Mouse (Mus musculus): ENCODE results near the gene Cactin. TPM values are rescaled to one million over a fixed set of nuclear protein-coding genes. Genes with fewer than 3 reads are reported as not detected.

The Cactin gene
- polyA plus RNA-seq, 1 experiment: 29.2 TPM

GRCm38 (mm10) chr10:81309571-81309970, 11.3 kb upstream of the Cactin start:
- Histone ChIP-seq H3K4me3 (ENCODE audit: low read depth, low read length) (no peak overlapping the region), H3K36me3 (ENCODE audit: control insufficient read depth, insufficient read depth, low read length) (peaks cover 54% of the 10 kb centered on the region), H3K27me3 (ENCODE audit: control insufficient read depth, insufficient read depth, low read length) (no peaks in the 10 kb centered on the region), H3K4me1 (ENCODE audit: control insufficient read depth, insufficient read depth, insufficient read length, low read length) (no peaks in the 10 kb centered on the region; the same call in 1 of the 2 replicates), H3K27ac (ENCODE audit: insufficient read depth, low read depth, low read length) (no peak overlapping the region)
- TF ChIP-seq CTCF (IDR thresholded peaks at IDR 0.05; ENCODE audit: extremely low read depth, insufficient read length, insufficient replicate concordance, low read depth, low read length) (no peak), POLR2A (IDR thresholded peaks at IDR 0.05; ENCODE audit: low read depth, low read length) (no peak)
- 78% methylated on average over 5 of the region's 5 CpGs for WGBS

DNA sequence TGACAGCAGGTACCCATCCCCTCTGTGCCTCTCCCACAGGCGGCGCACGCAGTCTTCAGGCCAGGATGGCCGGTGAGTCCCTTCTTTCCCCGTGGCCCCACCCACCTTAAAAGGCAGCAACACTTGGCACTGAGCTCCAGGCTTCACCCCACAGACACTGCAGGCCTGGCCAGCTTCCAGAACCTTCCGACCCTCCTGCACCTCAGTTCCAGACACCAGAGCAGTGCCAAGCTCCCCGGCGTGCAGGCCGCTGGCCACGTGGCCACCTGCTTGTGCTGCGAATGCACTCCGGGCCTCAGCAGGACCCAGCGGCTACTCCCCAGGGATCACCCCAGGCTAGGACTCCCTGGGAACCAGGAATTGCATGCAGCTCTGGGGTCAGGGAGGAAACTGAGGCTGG, 7.3 kb upstream of the Cactin start:
- Histone ChIP-seq H3K4me3 (ENCODE audit: low read depth, low read length) (no peak overlapping the region), H3K36me3 (ENCODE audit: control insufficient read depth, insufficient read depth, low read length) (peaks cover 32% of the 10 kb centered on the region), H3K4me1 (ENCODE audit: control insufficient read depth, insufficient read depth, insufficient read length, low read length) (peaks cover 16% of the 10 kb centered on the region), H3K27me3 (ENCODE audit: control insufficient read depth, insufficient read depth, low read length) (no peaks in the 10 kb centered on the region), H3K27ac (ENCODE audit: insufficient read depth, low read depth, low read length) (no peak overlapping the region)
- 90% methylated on average over 13 of the region's 13 CpGs for whole genome bisulfite sequencing
- TF ChIP-seq POLR2A (IDR thresholded peaks at IDR 0.05; ENCODE audit: low read depth, low read length) (no peak), CTCF (IDR thresholded peaks at IDR 0.05; ENCODE audit: extremely low read depth, insufficient read length, insufficient replicate concordance, low read depth, low read length) (no peak)

- WGBS: 68% methylated on average over 7 of the region's 7 CpGs
- Histone ChIP-seq H3K36me3 (ENCODE audit: control insufficient read depth, insufficient read depth, low read length) (peaks cover 27% of the 10 kb centered on the region), H3K4me1 (ENCODE audit: control insufficient read depth, insufficient read depth, insufficient read length, low read length) (peaks cover 22% of the 10 kb centered on the region), H3K27ac (ENCODE audit: insufficient read depth, low read depth, low read length) (no peak overlapping the region), H3K4me3 (ENCODE audit: low read depth, low read length) (no peak overlapping the region), H3K27me3 (ENCODE audit: control insufficient read depth, insufficient read depth, low read length) (no peaks in the 10 kb centered on the region)
- no peak for TF ChIP-seq CTCF (IDR thresholded peaks at IDR 0.05; ENCODE audit: extremely low read depth, insufficient read length, insufficient replicate concordance, low read depth, low read length)
- no peak for TF ChIP-seq POLR2A (IDR thresholded peaks at IDR 0.05; ENCODE audit: low read depth, low read length)
Observed at GRCm38 (mm10) chr10:81314201-81314600, 6.7 kb upstream of the Cactin start.

DNA sequence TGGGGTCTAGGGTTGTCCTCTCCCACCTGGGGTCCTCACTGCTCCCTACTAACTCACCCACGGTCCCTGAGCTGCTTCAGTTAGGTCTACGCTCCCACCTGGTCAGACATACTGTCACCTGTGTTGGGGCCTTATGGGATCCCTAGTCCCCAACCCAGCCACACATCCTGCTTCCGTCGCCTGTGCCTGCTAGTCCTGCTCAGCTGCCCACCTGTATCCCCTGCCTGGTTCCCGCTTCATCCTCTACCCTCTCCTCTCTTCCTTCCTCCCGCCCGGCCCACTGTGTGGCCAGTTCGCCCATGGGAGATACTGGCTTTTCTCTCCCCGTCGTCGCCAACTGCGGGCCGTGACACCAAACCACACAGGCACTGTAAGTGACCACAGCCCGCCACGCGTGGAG, 5.3 kb upstream of the Cactin start:
- Histone ChIP-seq H3K4me1 (ENCODE audit: control insufficient read depth, insufficient read depth, insufficient read length, low read length) (peaks cover 30% of the 10 kb centered on the region), H3K27me3 (ENCODE audit: control insufficient read depth, insufficient read depth, low read length) (no peaks in the 10 kb centered on the region), H3K27ac (ENCODE audit: insufficient read depth, low read depth, low read length) (no peak overlapping the region), H3K36me3 (ENCODE audit: control insufficient read depth, insufficient read depth, low read length) (peaks cover 20% of the 10 kb centered on the region), H3K4me3 (ENCODE audit: low read depth, low read length) (no peak overlapping the region)
- TF ChIP-seq CTCF (IDR thresholded peaks at IDR 0.05; ENCODE audit: extremely low read depth, insufficient read length, insufficient replicate concordance, low read depth, low read length) (no peak), POLR2A (IDR thresholded peaks at IDR 0.05; ENCODE audit: low read depth, low read length) (no peak)
- WGBS: 88% methylated on average over 16 of the region's 16 CpGs

DNA sequence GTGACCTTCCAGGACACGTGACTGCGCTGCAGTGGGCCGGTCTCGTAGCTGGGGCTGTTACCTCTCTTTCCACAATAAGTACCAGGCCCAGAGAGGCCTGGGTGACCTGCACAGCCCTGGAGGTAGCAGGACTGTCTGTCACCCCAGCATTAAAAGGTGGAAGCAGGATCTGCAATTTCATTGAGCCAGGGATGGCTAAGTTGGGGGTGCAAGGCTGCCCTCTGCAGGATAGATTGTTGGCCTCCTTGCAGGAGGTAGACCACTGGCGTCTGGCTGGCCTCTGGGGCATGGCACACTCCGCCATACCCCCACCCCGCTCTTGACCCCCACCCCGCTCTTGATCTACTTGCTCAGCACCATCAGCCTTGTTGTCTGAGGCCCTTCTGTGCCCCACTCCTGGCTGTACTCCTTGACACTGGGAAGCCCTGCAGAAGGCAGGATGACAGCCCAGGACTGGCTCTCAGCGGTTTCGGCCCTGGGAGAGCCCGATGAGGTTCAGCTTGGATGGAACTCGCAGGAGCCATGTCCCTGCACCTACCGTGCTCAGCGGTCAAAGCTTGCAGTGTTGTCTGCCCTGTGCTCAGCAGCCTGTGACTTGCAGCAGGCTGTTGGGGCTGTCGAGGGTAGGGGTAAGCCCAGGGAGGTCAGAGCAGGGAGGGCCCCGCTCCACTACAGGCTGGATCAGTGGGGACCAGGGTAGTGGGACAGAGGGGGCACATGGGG, 4.4 kb upstream of the Cactin start:
- Histone ChIP-seq H3K4me1 (ENCODE audit: control insufficient read depth, insufficient read depth, insufficient read length, low read length) (peaks cover 30% of the 10 kb centered on the region), H3K36me3 (ENCODE audit: control insufficient read depth, insufficient read depth, low read length) (peaks cover 13% of the 10 kb centered on the region; the same call in 1 of the 2 replicates), H3K4me3 (ENCODE audit: low read depth, low read length) (peak overlapping the region; percentile 52), H3K27me3 (ENCODE audit: control insufficient read depth, insufficient read depth, low read length) (no peaks in the 10 kb centered on the region), H3K27ac (ENCODE audit: insufficient read depth, low read depth, low read length) (no peak overlapping the region)
- WGBS: 54% methylated on average over 16 of the region's 16 CpGs
- TF ChIP-seq POLR2A (IDR thresholded peaks at IDR 0.05; ENCODE audit: low read depth, low read length) (no peak), CTCF (IDR thresholded peaks at IDR 0.05; ENCODE audit: extremely low read depth, insufficient read length, insufficient replicate concordance, low read depth, low read length) (peak; percentile 43; the same call in 1 of the 2 replicates)

GRCm38 (mm10) chr10:81317273-81317672, 3.6 kb upstream of the Cactin start:
- 26% methylated on average over 20 of the region's 20 CpGs for WGBS
- TF ChIP-seq POLR2A (IDR thresholded peaks at IDR 0.05; ENCODE audit: low read depth, low read length) (no peak), CTCF (IDR thresholded peaks at IDR 0.05; ENCODE audit: extremely low read depth, insufficient read length, insufficient replicate concordance, low read depth, low read length) (no peak)
- Histone ChIP-seq H3K27ac (ENCODE audit: insufficient read depth, low read depth, low read length) (no peak overlapping the region), H3K4me1 (ENCODE audit: control insufficient read depth, insufficient read depth, insufficient read length, low read length) (peaks cover 30% of the 10 kb centered on the region), H3K4me3 (ENCODE audit: low read depth, low read length) (peak overlapping the region; percentile 52), H3K36me3 (ENCODE audit: control insufficient read depth, insufficient read depth, low read length) (peaks cover 11% of the 10 kb centered on the region), H3K27me3 (ENCODE audit: control insufficient read depth, insufficient read depth, low read length) (no peaks in the 10 kb centered on the region)

- TF ChIP-seq CTCF (IDR thresholded peaks at IDR 0.05; ENCODE audit: extremely low read depth, insufficient read length, insufficient replicate concordance, low read depth, low read length): no peak
- 0 out of 2 replicates have a peak, but pooled peaks have one; percentile 21 for TF ChIP-seq POLR2A (IDR thresholded peaks at IDR 0.05; ENCODE audit: low read depth, low read length)
- Histone ChIP-seq H3K4me1 (ENCODE audit: control insufficient read depth, insufficient read depth, insufficient read length, low read length) (peaks cover 30% of the 10 kb centered on the region), H3K27me3 (ENCODE audit: control insufficient read depth, insufficient read depth, low read length) (no peaks in the 10 kb centered on the region), H3K36me3 (ENCODE audit: control insufficient read depth, insufficient read depth, low read length) (peaks cover 16% of the 10 kb centered on the region), H3K4me3 (ENCODE audit: low read depth, low read length) (no peak overlapping the region), H3K27ac (ENCODE audit: insufficient read depth, low read depth, low read length) (no peak overlapping the region)
- WGBS: 77% methylated on average over 13 of the region's 13 CpGs
Observed at GRCm38 (mm10) chr10:81318589-81319329, 2.1 kb upstream of the Cactin start.
